Mouse (Mus musculus): ENCODE measurements at regions not wholly inside any gene's neighbourhood (a gene's known extent, or its start where the extent isn't known, plus 50 kb on each side); places are given as distances from the start of the nearest gene placed in this dataset.

DNA sequence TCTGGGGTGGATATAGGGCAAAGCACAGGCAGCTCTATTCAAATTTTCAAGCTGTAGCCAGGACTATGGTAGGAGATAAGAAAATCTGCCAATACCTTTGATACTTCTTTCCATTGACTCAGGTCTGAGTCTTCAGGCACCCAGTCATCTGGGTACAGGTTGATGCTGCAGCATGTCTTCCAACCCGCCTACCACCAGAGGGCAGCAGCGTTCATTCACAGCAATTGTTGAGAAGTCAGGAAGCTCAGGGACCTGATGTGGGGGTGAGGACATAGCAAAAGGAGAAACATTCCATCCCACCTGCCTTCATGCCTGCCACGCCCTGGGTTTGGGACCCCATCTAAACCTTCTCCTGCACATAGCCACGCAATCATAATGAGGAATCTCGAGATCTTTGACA is 118.2 kb upstream of the Gm21876 start:
- peak; percentile 7 to 12 for DNase-seq

DNA sequence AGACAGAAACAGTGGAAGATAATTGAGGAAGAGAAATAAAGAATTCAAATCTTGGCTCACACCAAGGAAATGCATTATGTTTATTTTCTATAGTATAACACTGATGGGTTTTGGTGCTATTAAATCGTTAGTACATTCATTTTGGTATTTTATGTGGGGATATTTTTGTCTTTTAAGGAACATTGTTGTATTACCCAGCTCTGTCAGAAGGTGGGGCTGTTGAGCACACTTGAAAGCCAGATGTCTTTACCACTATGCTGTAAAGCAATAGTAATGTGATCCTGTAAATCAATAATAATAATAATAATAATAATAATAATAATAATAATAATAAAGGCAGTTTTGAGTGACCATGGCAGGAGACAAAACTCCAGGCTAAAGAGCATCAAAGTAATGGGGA is 120.0 kb upstream of the Gm21876 start:
- DNase-seq = no peak

DNA sequence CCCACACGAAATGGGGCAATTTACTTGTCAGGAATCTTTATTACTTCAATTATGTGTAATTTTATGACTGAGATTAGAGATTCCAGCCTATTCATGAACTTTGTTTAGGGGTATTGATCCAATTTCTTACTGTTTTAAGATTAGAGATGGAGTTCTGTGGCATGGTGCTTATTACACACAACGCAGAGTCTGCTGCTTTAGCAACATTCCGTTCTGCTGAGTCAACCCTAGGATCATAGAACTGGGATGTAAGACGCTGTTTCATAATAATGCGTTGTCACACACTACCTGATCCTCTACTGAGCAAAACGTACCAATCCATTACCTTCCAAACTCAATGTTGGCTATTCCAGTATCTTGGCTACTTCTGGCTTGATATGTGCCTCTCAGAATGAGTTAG is 121.9 kb upstream of the Gm21876 start:
- DNase-seq = no peak

DNA sequence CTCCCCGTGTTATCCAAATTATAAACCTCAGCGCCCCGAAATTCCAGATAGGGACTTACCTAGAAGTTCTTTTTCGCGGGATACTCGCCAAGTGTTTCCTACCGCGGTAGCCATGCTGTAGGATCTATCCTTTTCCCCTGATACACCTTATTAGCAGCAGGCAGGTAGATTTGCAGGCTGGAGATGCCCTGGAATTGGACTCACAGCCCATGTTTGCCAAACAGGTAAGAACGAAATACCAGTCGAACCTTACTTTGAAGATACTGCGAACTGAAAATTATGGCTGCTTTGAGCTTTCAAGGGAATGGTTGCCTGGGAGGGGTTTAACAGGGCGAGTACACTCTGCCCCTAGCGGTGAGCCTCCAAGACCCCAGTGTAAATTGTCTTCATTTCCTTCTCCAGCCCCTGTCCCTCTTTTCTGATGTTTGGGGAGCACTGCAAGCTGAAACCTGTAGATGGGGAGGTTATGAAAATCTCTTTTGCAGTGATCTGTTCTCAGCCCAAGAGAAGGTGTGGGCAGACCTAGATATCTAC is 149.8 kb upstream of the Agtr2 start:
- no peak for DNase-seq

DNA sequence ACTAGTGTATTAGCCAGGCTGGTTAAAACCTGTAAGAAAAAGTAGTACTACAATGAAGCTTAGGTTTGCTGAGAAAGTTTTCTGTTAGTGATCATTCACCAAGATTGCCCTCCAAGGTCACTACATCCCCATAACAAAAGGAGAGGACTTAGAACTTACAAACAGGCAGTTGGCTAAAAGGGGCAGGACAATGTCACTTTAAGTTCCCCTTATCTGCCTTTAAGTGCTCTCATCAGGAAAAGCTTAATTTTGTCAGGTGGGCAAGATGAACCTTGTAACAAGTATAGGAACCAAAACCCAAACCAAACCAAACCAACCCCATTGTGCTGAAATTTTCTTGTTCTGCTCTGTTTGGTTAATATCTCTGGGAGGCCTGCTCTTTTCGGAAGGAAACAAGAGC is 139.9 kb upstream of the Agtr2 start:
- no peak for DNase-seq

DNA sequence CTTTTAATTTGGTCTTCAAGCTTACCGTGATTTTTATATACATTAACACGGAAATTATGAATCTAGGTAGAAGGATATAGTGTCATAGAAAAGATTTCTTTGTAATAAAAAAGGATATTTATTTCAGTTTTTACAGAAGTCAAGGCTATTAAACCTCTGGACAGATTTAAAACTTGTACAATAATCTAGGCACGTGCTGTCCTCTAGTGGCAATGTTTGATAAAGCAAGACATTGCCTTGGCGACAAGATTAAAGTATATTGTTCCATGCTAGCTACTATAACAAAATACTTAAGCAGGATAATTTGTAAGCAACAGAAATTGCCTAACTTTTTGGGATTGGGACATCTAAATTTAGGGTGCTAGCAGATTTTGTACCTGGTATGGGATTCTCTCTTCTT is 133.8 kb upstream of the Agtr2 start:
- peak in 1 of 2 experiments; percentile 7 for DNase-seq

DNA sequence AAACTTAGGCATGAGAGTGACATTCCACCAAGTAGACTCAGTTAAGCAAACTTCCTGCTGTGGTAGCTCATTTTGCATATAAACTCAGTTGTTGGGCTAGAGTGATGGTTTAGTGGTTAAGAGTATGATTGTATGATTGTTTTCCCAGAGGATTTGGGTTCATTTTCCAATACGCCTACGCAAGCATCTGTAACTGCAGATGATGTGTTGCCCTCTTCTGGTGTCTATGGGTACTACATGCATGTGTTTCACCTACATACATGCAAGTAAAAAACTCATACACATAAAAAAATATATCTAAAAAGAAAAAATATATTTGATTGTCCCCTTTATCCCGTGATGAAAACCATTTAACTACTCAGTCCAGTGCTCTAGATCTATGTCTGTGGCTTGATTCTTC is 132.0 kb upstream of the Agtr2 start:
- DNase-seq = no peak

DNA sequence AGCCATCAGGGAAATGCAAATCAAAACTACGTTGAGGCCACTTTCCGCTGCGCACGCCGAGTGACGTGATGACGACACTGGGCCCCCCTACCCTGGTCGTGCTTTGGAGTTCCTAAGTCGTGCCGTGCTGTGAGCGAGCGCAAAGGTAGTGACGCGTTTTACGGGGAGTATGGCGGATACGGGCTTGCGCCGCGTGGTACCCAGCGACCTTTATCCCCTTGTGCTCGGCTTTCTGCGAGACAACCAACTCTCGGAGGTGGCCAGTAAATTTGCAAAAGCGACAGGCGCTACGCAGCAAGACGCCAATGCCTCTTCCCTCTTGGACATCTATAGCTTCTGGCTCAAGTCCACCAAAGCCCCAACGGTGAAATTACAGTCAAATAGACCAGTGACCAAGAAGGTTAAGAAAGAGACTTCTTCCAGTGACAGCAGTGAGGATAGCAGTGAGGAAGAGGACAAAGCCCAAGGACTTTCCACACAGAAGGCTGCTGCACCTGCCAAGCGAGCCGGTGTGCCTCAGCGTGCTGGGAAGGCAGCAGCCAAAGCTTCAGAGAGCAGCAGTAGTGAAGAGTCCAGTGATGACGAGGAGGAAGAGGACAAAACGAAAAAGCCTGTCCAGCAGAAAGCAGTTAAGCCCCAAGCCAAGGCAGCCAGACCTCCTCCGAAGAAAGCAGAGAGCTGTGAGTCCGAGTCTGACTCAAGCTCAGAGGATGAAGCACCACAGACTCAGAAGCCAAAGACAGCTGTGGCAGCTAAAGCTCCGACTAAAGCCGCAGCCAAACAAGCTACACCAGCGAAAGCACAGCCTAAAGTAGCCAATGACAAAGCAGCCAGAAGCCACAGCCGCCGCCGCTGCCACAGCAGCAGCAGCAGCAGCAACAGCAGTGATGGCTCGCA is 123.3 kb upstream of the Agtr2 start:
- DNase-seq = peak in 1 of 2 experiments; percentile 2

DNA sequence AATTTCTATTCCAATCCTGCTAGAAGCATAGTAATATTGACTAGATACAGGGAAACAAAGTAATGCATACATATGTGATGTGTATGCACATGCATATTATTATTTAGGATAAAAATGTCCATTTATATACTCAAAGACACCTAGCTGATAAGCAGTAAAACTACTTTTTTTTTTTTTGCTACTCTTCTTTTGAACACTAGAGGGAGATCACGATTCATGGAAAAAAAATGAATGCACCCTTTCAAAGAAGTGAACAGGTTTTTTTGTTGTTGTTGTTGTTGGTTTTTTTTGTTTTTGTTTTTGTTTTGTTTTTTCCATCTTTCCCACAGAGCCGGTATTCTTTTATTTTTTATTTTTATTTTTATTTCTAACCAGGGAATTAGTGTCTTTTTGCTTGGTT is 99.1 kb upstream of the Agtr2 start:
- no peak for DNase-seq

DNA sequence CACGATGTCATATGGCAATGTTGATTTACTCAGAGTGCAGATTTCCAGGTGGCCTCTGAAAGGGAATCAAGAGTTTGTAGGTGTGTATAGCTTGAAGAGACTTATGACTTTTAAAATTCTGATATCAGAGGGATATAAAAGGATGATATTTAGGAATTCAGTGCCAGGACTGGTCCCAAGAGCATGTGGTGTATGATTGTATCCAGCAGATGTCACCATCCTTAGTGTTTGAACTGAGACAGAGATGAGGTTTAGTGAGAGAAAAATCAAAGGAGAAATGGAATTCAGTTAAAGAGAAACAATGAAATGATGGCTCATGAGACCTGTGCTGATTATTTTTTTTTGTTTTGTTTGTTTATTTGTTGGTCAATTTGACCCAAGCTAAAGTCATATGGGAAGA is 94.4 kb upstream of the Agtr2 start:
- DNase-seq = no peak

DNA sequence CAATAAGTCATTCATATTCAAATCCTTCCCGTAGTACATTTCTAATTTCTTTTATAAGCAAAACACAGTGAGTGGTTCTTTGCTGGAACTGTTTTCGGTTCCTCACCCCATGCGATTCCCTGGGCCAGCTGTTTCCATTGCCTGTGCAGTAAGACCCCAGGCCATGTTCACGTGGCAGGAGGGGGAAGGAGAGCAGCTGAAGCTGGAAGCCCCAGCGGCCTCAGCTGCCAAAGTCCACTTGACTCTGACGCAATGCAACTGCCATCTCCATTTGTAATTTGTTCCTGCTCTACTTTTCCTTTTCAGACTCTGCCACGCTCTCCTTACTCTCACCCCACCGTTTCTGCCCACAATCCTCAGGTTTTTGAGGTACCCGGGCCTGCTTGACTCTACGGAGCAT is 91.1 kb upstream of the Agtr2 start:
- DNase-seq = peak; percentile 3 to 11

DNA sequence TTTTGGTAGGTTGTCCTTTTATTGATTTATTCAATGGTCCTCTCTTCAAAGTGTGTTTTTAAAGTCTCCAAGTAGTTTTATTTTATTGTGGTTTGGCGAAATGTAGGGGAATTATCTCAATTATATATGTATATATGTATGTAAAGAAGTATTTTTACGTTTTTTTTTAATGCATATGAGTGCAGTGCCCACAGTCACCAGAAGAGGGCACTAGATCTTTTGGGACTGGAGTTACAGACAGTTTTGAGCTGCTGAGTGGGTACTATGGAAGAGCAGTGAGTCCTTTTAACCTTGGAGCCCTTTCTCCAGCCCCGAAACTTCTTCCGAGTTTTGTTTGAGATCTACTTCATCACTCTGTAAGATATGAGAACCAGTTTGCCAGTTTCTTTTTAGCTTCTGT is 59.5 kb upstream of the Agtr2 start:
- DNase-seq = peak in 1 of 2 experiments; percentile 3

DNA sequence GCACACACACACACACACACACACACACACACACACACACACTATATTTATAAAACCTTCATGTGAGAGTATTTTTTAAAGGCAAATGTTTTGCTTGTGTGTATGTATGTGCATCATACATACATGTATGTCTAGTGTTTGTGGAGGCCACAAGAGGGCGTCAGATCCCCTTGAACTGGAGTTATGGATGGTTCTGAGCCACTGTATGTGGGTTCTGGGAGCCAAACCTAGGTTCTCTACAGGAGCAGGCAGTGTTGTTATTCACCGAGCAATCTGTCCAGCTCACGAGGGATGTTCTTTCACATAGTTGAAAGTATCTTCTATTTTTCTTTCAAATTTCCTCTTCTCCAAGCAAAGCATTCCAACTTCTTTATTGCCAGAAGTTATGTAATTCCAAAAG is 56.3 kb upstream of the Agtr2 start:
- DNase-seq = no peak

DNA sequence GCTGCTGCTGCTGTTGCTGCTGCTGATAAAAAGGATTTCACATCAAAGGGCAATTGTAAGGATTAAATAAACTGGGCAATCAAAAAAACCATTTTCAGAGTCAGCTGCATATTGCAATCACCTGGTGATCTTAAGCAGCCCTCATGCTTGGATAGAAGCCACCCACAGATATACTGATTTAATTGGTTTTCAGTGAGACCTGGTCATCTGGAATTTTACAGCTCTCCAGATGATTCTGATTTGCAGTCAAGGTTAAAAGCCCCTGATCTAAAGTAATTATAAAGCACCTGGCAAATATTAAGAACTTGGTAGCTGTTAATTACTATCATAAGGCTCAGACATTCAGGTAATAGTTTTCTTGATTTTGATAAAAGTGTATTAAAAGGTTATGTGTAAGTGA is 50.8 kb upstream of the Agtr2 start:
- no peak for DNase-seq
